Mouse (Mus musculus): Measurements from ENCODE around the gene Pskh1.

Pskh1 gene

DNA sequence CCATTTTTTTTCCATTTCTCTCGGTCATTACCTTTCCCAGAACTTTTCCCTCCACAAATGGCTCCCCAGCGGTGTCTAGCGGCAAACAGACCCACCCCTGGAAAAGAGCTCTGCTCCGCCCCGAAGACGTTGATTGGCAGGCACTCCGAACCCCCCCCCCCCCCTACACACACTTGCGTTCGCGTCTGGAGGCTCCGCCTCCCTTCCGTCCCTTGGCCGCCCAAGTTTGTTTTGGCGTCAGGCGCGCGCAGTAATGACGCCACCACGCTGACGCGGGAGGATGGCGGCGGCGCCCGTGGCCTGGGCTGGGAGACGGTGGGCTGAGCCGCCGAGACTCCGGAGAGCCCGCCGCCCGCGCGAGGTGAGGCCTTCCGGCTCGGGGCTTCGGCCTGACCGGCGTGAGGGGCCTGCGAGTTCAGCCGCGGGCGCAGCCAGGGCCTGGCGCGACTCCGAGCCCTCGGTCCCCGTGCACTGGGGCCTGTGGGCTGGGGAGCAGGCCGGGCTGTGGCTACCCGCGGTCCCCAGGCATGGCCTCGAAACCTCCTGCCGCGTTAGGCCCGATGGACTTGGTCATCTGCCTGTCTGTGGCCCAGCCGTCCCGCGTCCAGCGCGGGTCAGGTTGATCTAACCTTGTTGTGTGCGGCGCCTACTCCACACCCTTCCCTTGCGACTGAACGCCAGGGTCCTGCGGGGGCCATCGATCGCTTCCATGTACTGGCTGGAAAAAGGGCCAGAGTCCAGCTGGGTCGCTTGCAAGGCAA, at the start of gene Pskh1:
TSS of gene Pskh1 (plus strand) at position 262 of the 761 bp plus-strand sequence.
- peak; percentile 97 for DNase-seq (ENCODE audit: extremely low spot score, low spot score)

DNA sequence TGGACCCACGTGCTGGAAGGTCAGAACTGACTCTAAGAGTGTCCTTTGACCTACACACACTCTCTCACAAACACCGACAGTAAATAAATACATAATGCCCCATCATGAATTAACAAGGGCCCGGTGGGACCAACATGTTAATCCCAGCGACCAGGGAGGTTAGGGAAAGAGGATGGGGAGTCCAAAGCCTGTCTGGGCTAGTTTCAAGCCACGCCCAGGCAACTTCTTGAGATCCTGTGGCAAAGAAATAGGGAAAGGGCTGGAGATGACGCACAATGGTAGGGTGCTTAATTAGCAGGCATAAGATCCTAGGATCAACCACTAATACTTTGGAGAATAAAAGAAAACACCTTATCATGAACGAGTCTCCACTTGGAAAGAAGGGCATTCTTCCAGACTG, 49.6 kb upstream of the Pskh1 start:
- no peak for DNase-seq (ENCODE audit: extremely low spot score, low spot score)

DNA sequence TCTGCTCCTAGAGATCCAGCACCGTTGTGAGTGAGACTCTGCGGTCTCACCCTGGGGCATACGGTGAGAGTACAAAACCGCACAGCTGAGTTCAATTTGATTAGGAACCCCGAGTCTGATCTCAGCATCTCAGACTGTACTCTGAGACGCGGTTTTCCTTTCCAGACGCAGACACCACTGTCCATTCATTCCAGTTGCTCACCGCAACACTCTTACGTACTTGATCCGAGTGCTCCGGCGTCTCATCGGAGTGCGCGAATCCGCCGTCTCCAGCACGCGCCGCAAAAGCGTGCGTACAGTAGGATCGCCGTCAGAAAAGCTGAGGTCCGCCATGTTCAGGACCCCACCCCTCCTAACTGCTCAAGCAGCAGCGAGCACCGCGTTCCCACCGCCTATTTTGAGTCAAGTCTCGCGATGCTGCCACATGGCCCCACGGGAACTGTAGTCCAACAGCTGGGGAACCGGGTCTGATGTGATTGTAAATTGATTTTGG, 48.5 kb upstream of the Pskh1 start:
- DNase-seq (ENCODE audit: extremely low spot score, low spot score) = peak; percentile 88

DNA sequence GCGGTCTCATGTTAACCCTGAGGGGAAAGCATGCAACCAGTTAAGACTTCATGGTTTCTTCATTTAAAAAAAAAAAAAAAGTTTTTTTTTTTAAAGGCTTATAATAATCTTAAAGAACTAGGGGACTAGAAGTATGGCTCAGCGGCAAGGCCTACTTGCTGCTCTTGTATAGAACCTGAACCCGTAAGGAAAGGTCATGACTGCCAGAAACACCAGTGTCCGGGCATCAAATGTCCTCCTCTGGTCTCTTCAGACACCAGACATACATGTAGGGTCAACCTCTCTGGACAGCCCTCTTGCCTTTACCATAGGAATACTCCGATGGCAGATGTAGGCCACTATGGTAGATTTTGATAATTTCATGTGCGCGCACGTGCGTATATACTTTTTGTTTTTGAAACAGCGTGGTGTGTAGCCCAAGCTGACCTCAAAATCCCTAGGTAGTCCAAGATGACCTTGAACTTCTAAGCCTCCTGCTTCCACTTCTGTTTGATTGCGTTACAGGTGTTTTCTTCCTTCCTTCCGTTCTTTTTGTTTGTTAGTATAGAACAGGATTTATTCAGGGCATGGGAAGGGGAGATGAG, 48.0 kb upstream of the Pskh1 start:
- peak; percentile 20 for DNase-seq (ENCODE audit: extremely low spot score, low spot score)

DNA sequence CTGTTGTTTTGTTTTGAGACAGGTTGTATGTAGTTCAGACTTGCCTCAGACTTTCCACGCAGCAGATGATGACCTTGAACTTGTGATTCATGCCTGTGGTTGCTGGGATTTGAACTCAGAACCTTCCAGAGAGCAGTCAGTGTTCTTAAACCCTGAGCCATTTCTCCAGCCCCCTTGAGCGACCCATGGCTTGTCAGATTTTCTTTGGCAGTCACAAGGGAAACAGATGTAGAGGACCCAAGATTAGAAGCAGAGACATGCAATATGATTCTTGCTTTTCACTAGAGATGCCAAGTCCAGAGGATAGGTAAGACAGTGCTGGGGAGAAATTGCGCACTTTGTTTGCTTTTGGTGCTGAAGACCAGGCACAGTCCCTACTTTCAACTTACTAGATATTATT, 47.1 kb upstream of the Pskh1 start, which contains the start of gene Cenpt:
TSS of gene Cenpt (minus strand) at position 101 of the 400 bp plus-strand sequence.
- DNase-seq (ENCODE audit: extremely low spot score, low spot score) = no peak

DNA sequence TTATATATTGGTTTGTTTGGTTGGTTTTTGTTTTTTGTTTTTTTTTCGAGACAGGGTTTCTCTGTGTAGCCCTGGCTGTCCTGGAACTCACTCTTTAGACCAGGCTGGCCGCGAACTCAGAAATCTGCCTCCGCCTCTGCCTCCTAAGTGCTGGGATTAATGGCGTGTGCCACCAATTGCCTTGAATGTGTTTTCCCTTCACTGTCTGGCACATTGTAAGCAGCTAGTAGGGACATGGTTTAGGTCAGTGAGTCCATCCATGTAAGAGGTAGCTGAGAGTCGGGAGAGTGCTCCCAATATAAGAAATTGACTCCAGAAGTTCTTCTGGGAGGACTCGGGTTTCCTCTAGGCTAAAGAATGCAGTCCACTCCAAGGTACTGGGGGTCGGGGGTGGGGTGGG, 45.9 kb upstream of the Pskh1 start:
- no peak for DNase-seq (ENCODE audit: extremely low spot score, low spot score)

DNA sequence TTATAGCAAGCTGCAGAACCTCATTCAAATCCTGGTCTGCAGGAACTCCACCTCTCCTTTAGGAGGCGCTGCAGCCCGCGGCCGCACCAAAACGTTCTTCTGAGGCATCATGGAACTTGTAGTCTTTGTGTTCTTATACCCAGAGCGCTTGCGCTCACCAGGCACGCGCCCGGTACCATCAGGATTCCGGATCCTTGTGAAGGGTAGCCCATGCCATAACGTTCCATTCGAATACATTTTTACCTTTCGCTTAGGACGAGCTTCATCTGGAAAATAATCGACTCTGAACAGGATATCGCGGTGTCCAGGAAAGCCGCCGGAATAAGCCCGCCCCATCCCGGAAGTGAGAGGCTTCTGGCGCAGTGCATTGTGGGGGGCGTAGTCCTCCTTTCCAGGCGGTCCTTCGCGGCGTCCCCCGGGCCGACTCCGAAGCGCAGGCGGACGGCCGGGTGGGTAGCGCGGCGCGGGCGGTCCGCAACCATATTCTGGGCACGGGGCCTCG, 45.5 kb upstream of the Pskh1 start, which contains the start of gene Thap11:
TSS of gene Thap11 (plus strand) at position 418 of the 502 bp plus-strand sequence.
- DNase-seq (ENCODE audit: extremely low spot score, low spot score) = peak; percentile 95

DNA sequence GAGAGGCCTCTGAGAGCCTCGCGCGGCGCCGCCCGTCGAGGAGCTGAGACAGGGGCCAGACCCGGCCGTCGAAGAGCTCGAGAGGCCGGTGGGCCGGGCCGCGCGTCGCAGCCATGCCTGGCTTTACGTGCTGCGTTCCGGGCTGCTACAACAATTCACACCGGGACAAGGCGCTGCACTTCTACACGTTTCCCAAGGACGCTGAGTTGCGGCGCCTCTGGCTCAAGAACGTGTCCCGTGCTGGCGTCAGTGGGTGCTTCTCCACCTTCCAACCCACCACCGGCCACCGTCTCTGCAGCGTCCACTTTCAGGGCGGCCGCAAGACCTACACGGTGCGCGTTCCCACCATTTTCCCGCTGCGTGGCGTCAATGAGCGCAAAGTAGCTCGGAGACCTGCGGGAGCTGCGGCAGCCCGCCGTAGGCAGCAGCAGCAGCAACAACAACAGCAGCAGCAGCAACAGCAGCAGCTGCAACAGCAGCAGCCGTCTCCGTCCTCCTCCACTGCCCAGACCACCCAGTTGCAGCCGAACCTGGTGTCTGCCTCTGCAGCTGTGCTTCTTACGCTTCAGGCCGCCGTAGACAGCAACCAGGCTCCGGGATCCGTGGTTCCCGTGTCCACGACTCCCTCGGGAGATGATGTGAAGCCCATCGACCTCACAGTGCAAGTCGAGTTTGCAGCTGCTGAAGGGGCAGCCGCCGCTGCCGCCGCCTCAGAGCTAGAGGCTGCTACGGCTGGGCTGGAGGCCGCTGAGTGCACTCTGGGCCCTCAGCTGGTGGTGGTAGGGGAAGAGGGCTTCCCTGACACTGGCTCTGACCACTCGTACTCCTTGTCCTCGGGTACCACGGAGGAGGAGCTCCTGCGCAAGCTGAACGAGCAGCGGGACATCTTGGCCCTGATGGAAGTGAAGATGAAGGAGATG, 44.7 kb upstream of the Pskh1 start:
- DNase-seq (ENCODE audit: extremely low spot score, low spot score) = no peak

DNA sequence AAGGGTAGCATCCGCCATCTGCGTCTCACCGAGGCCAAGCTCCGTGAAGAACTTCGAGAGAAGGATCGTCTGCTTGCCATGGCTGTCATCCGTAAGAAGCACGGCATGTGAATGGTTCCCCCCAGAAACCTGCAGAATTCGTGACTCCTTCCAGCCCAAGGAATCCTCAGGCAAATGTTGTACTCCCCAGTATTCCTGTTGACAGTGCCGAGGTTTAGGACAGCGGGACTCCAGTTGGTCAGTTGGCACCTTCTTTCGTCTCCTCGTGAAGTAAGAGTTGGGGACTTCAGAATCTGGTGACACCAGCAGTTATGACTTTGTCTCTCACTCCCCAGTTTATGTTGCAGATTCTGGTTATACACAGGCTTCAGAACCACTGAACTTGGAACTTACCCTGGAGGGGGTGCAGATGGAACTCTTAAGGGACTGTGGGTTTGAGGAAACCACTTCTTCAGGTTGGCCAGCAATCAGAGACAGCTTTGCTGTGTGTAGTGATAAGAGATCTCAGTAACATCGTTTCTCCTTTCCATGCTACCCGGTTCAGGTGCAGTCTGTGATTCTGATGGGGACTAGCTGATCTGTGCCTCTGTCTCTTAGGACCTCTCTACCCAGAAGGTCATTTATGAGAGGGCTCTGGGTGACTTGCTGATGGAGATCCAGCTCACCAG, 43.9 kb upstream of the Pskh1 start:
- no peak for DNase-seq (ENCODE audit: extremely low spot score, low spot score)

DNA sequence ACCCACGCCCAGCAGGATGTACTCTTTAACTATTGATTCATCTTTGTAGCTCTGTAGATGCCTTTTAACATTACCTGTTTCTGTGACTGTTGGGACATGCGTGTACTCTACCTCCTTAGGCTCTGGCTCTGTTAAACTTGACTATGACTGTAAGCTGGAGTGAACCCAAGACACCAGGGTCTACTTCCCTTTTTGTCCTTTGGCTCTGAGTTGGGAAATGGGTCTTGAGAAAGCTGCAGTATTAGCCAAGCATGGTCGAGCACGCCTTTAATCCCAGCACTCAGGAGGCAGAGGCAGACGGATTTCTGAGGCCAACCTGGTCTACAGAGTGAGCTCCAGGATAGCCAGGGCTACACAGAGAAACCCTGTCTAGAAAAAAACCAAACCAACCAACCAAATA, 41.7 kb upstream of the Pskh1 start:
- no peak for DNase-seq (ENCODE audit: extremely low spot score, low spot score)

DNA sequence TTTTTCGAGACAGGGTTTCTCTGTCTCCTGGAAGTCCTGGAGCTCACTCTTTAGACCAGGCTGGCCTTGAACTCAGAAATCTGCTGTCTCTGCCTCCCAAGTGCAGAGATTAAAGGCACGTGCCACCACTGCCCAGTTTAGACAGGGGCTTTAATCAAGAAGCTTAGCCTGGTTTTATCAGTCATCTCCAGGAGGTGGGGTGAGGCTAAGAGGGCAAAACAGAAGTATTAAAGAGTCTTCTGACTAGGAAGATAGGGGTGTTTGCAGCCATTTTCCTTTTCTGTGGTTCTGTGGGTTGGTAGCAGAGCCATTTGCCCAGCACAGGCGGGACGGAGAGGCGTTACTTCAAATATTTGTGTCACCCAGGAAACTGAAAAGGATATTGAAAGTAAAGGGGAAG, 40.9 kb upstream of the Pskh1 start:
- DNase-seq (ENCODE audit: extremely low spot score, low spot score) = no peak

DNA sequence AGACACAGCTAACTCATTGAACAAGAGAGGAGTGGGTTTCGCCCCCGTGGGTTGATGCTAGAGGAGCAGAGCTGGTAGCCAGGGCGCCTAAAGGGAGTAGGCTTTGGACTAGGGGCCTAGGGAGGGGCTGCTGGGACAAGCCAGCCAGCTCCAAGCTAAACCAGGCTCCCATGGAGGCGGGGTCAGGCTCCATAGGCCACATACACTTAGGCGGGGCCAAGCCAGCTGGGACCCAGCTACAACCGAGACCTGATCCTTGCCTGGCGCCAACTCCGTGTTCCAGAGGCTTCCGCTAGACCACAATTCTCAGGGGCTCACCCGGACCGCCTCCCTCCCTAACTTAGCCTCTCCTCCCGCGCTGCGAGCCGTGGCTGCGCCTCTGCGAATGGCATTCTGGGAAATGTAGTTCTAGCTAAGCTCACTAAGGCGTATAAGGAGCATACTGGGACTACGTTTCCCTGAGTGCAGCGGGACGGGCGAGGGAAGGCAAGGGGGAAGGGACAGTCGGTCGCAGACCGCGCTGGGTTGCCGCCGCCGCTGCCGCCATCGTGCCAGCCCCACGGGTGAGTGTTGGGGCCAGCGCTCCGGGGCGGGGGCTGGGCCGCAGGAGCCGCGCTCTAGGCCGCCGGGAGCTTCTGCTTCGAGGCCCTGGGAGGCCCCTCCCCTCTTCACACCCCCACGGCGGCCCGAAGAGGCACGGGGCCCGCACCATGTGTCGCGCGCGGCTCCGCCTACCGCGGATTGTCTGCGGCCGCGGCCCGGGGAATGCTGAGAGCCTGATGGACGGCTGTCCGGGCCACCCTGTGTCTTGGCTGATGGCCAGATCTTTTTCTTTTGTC, 39.9 kb upstream of the Pskh1 start, which contains the start of gene Nutf2:
TSS of gene Nutf2 (plus strand) at position 438 of the 839 bp plus-strand sequence.
- peak; percentile 93 for DNase-seq (ENCODE audit: extremely low spot score, low spot score)

DNA sequence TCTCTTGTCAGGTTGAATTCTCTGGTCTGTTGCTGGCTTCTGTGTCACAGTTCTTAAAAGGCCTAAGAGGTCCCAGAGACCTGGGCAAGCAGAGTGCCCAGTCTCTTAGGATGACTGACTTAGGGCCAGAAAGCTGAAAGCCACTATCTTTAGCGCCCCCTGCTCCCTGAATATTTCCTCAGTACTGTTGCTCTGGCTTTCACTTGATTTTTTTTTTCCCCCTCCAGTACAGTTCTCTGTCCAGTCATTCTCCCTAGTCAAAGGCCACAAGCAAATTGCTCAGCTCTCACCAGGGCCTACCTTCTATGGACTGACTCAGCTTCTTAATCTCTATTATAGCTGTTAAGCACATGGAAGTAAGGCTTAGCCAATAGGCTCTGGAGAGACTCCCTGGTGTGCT, 38.3 kb upstream of the Pskh1 start:
- DNase-seq (ENCODE audit: extremely low spot score, low spot score) = no peak

DNA sequence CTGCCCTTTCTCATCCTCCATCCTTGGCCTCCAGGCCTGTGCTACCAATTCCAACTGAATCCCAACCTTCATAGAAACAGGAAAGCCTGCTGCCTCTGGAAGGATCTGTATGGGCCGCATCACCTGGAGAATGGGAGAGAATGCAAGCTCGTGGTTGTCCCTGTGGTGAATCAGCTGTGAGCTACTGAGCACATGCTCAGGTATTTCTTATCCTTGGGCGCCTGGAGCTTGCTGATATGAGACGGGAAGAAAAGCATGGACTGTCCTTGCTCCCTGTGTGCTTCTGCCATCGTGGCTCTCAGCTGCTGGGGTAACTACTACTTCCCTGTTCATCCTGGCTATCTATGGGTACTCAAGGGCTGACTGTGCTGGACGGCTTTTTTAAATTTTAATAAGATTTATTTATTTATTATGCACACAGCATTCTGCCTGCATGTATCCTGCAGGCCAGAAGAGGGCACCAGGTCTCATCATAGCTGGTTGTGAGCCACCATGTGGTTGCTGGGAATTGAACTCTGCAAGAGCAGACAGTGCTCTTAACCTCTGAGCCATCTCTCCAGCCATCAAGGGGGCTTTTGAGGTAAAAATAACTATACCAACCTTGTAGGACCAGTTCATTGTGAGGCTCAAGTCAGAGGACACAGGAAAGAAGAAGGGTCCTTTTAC, 33.7 kb upstream of the Pskh1 start:
- no peak for DNase-seq (ENCODE audit: extremely low spot score, low spot score)

DNA sequence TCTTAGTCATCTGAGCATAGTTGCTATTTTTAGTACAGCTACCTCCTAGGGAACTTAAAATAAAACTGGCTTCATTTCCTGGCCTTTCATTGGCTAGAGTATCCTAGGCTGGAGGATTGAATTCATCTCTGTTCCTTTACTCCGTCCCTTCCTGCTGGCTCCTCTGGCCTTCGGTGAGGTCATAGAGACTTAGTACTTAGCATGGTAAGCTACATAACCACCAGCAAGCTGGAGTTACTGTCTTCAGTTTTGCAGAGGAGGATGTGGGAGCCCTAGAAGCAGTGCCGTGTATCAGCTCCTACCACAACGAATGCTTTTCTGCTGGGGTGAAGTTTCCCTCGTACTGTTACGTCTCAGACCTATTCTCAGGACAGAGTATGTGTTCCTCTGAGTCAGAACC, 25.9 kb upstream of the Pskh1 start:
- DNase-seq (ENCODE audit: extremely low spot score, low spot score) = no peak

DNA sequence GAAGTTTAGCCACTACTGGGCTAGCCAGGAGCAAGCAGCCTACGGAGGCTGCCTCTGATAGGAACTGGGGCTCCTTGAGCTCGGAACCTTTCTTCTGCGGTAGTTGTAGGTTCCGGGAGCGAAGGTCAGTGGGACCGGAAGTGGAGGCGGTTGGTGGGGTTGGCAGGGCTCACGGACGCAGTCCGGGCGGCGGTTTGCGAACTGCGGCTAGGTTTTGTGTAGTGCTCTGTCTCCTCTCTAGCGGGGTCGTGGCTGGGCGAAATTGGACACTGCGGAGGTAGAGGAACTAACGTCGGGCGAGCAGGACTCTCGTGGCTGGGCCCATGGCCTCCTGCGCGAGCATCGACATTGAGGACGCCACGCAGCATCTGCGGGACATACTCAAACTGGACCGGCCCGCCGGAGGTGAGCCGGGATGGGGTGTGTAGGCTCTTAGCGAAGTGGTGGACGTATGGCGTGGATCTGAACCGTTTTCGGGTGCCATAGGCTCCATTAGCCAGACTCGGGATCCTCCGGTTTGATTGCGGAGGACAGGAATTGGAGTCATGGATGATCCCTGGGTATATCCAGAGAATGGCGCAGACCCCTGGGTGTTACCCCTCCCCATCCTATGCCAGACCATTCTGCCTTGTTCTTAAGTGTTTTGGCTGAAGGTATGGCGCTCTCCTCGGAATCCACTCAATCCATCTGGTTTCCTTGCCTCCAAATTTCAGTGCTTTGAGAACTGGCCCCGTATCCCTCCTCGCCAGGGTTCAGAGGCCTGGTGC, 19.3 kb upstream of the Pskh1 start, which contains the start of gene Edc4:
TSS of gene Edc4 (plus strand) at position 128 of the 767 bp plus-strand sequence.
- DNase-seq (ENCODE audit: extremely low spot score, low spot score) = peak; percentile 89

DNA sequence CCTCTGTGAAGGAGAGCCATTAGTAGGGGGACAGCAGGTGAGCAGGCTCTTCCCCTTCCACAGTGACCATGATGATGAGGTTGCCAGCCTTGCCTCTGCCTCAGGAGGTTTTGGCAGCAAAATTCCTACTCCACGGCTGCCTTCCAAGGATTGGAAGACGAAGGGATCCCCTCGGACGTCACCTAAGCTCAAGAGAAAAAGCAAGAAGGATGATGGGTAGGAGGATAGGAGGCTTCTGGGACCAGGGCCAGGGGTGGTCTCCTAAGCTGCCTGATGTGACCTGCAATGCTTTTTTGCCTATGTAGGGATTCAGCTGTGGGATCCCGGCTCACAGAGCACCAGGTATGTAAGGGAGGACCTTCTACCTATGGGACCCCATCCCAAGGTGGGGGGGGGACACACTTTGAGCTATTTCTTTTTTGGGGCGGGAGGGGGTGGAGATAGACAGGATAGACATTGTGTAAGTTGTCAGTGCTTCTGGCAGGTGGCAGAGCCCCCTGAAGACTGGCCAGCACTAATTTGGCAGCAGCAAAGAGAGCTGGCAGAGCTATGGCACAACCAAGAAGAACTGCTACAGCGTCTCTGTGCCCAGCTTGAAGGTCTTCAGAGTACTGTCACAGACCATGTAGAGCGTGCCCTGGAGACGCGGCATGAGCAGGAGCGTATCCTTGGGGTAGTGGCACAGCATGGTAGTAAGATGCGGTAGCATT, 10.3 kb upstream of the Pskh1 start:
- no peak for DNase-seq (ENCODE audit: extremely low spot score, low spot score)

DNA sequence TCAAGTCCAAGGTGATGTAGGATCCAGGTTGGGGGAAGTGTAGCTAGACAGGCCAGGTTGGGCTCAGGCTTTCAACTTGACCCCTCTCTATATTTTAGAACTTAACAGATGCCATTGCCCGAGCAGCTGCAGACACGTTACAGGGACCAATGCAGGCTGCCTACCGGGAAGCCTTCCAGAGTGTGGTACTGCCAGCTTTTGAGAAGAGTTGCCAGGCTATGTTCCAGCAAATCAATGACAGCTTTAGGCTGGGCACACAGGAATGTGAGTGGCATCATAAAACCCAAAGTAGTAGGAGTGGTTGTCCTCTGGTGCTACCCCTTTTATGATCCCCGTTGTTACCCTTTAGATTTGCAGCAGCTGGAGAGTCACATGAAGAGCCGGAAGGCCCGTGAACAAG, 9.4 kb upstream of the Pskh1 start:
- DNase-seq (ENCODE audit: extremely low spot score, low spot score) = no peak
